Mouse (Mus musculus) forelimb bud, embryonic 11.5 days (tissue): Measurements from ENCODE around the gene Ppm1h.

Experiments
- DNase-seq: peaks from one replicate; pipeline ENCODE4 v3.0.0-alpha.2; 2012; ENCODE audit warnings: low read depth, low spot score

Ppm1h gene

DNA sequence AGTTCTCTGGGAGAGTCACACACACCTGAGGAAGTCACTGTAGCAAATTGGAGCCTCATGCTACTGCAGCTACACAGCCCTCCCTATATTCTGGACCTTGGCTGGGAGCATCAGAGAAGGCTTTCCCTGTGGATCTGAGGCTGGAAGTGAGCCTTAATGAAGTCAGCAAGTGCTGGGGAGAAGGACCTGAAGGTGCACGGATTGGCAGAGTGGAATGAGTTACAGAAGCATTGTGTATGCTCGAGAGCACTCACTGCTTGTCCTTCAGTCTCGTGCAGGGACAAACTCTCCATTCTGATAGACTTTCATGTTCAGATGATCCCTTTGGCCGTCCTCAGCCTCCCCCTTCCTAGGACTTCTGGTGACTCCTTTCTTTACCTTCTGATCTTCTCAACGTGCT, 26.3 kb downstream of the Ppm1h start:
- no peak for DNase-seq

DNA sequence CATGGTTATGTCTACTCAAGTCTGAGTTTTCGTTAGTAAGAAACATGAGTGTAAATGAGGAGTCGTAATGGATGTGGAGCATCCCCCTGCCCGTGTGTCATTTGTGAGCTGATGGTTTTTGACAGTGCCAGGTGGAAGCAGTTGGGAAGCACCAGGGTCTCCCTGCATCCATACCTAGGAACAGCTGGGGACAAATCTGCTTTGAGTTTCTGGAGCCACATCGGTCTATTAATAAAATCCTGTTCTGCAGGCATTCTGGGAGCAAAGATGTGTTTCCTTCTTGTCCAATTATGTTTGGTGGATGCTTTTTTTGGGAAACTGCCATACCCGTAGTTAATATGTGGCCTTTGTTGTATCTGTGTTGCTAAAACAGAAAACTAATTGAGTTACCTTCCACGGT, 26.9 kb downstream of the Ppm1h start:
- no peak for DNase-seq

DNA sequence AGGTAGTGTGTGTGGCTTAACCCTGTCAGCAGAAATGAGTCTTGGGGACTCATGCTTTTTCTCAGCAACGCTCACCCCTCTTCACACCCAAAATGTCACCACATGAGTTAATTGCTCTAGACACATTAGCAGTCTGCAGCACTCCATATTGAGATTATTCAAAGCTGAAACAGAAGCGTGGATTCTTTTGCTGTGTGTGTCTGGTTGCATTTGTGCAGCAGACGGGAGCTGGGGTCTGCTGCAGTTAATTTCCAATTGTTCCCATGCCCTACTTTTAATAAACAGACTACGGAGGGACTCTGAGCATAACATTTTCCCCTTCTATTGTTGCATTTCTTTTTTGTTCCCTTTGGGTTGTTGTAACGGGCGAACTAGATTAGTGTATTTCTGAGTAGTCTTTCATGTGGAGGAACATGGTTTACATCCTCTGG, 32.8 kb downstream of the Ppm1h start:
- no peak for DNase-seq

DNA sequence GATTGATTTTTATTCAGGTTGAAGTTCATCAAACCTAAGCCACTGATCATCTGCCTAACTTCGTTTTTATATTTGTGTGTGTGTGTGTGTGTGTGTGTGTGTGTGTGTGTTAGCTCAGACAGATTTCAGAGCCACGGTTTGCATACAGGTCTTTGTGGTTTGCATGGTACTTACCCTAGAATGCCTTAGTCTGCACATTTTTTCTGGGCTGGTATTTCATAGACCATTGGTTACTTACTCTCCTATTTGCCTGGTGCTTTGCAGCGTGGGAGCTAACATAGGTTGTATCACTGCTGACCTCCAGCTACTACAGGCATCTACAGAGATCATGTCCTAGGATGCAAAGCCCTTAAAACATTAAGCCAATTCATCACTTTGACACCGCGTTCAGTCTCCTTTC, 33.7 kb downstream of the Ppm1h start:
- DNase-seq = no peak

DNA sequence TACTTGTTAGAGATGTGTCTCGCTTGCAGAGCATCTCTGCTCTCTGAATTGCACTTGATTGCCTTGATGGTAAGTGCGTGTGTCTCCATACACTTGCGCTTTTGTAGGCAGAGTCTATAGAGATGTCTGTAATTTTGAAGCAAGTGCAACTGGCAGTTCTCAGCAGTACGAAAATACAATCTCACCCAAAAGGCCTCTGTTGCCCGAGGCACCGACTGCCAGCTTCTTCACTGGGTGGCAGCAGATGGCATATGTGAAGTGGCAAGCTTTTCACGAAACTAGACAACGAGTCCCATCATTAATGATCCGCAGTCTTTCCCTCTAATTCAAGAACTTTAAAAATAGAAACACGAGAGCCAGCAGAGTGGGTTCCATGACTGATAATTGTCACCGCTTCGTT, 37.3 kb downstream of the Ppm1h start:
- DNase-seq = no peak

DNA sequence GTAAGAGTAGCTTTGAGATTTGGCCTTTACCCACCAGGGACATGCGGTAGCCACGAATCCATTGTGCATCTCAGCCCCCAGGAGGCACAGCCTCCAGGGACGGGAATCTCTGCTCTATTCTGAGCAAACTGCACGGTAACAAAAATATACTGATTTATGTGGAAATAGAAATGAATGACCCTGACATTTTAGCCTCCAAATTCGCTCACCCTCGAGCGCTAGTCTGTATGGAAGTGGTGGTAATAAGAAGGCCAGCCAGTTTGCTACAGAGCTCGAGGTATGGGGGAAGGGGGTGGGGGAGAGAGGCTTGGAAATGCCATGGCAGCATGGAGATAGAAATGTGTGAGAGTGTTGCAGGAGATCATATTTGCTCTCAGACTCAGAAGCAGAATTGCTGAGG, 37.7 kb downstream of the Ppm1h start:
- DNase-seq = no peak

DNA sequence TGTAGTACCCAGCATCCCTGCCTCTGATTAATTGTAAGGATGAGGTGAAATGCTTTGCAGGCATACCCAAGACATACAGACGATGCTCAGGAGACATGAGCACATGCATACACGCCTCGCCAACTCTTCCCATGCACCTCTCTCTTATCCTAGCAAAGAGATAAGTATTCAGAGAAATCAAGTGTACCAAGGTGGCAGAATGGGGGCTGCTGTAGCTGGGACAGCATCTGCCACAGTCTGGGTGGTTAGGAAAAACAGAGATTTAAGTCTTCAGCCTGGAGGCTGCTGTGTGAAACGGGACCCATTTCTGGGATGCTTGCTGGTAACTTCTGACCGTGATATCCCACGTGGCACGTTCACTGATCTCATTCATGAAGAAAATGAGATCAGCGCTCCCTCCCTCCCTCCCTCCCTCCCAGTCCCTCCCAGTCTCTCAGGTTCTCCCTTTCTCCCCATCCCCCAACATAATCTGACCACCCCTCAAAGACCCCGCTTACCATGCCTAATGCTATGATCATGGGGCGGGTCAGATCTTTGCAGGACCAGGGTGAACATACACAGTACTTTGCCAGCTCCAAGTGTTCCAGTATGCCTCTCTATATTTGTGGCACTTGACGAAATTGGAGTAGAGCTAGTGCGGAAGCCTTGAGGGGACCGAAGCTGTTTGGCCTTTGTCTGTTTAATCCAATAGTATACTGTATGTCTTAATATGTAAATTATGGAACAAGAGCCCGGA, 38.3 kb downstream of the Ppm1h start:
- no peak for DNase-seq

DNA sequence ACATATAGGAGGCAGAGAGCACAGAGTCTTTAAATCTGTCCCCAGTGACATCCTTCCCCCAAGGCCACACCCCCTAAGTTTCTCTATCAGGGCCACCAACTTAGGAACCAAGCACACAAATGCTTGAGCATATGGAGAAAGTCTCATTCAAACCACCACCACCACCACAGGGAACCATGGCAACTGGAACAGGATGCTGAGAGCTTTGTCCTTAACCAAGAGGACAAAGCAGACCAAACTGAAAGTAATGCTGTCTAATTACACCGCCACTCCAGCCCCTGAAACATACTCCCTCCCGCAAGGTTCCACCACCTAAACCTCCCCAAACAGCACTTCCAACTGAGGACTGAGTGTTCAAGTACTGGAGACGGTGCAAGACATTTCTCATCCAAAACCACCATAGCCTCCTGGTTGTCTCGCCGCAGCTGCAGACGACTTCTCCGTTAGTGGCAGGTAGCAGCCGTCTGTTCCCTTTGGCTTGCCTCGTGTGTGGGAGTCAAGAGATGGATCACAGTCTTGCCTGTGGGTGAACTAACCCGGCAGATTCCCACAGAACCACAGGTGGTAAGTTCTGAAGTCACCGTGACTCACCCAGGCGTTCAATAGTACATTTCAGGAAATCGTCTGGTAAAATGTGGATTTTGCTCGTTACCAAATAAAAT, 39.3 kb downstream of the Ppm1h start:
- DNase-seq = no peak

DNA sequence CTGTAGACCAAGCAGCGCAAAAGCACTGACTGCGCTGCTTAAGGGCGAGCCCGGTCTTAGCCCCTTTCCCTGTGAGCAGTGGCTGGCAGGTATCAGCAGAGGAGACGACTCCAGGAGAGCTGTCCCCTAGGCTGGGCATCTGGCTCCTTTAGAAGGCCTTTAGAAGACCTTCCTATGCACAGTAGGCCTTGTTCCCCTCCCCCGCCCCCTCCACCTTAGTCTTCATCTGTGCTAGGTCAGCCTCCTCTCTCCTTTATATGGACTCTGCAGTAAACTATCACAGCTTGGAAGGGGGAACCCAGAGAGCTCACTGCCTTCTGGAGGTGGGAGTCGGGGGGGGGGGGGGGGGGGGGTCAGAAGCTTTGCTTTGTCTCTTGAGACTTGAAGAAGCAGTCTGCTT, 40.4 kb downstream of the Ppm1h start:
- DNase-seq = no peak

DNA sequence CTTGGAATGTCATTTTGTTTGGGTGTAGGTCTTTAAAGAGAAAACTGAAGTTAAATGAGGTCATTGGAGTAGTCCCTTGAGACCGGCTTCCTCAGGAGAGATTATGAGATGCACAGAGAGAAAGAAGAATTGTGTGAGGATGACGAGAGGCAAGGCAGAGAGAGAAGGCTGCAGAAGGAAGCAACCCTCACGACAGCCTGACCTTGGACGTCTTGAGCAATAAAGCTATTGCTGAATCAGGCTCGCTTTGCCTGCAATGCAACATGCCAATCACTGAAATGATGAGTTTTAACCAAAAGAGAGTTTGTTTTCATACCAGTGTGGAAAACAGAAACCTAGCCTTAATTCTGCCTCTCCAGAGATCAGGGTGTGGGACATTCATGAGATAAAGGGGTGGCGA, 43.5 kb downstream of the Ppm1h start:
- no peak for DNase-seq

DNA sequence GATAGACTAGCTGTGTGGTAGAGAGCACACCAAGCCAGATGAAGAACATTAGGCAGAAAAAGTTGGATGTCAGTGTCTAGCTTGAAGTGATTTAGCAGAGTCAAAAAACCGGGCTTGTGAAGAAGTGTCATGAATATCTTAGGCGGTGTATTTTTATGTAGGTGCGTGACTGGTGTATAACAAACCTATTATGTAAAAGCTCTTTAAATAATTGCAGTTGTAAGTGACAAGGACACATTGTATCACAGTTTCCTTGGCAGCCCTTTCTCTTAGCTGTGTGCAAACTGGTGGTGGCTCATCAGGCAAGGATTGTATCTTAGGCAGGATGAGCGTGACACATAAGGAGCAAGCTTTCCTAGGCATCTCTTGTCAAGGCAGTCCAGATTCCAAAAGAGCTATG, 46.1 kb downstream of the Ppm1h start:
- no peak for DNase-seq

DNA sequence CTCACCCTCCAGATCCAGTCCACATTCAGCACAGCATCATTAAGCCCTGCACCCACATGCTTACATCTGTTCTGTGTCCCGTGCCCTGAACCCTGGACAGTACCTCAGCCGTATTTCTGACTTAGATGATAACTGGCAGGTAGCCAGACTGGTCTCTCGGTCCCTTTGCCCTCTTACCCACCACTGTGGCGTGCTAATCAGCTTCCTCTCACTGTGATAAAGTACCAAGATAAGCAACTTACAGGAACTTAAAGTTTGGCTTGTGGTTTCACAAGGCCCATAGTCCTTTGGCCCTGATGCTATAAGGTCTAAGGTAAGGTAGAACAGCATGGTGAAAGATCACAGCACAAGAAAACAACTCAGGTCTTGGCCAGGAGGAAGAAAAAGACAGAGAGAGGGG, 48.7 kb downstream of the Ppm1h start:
- DNase-seq = no peak

DNA sequence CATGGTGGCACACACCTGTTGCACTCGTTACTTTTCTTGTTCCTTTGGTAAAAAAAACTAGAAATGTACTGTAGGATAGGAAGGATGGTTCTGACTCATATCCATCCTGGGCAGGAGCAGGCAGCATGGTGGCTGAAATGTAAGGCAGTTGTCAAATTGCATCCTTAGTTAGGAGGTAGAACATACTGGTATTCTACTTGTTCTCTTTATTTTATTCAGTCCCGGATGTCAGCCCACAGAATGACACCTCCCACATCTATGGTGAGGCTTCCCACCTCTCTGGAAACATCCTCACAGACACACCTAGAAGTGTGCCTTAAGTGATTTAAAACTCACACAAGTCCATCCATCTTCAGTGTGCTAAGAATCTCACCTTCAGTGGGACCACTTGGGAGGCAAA, 49.6 kb downstream of the Ppm1h start:
- DNase-seq = no peak

DNA sequence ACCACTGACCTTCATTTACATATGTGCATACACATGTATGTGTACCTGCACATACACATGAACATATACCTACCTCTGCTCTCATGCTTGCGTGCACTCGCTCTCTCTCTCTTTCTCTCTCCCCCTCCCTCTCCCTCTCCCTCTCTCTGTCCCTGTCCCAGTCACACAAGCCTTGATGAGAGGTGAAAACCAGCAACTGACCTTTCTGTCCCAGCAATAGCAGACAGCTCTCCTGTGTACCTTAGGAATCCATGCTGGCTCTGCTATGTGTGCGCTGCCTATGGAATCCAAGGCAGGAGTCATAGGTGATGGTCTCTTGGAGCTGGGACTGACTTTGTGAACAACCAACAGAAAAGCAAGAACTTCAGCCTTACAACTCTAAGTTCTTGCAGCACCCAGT, 53.6 kb downstream of the Ppm1h start:
- DNase-seq = no peak

DNA sequence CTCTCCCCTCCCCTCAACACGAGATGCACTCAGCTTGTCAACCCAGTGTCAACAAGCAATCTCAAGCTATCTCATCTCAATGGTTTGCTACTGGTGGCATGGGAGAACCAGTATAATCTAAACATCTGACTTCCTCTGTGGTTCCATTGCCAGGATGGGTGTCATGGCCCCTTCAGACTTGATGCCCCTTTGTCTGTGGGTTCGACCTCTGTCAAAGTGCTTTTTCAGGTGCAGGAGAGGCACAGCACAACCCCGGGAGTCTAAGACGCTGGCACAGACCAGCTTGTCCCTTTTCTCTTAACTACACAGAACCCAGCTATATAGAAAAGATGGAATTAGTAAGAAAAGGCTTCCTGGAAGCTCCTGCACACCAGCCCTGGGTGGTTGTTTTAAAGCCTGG, 56.0 kb downstream of the Ppm1h start:
- DNase-seq = no peak

DNA sequence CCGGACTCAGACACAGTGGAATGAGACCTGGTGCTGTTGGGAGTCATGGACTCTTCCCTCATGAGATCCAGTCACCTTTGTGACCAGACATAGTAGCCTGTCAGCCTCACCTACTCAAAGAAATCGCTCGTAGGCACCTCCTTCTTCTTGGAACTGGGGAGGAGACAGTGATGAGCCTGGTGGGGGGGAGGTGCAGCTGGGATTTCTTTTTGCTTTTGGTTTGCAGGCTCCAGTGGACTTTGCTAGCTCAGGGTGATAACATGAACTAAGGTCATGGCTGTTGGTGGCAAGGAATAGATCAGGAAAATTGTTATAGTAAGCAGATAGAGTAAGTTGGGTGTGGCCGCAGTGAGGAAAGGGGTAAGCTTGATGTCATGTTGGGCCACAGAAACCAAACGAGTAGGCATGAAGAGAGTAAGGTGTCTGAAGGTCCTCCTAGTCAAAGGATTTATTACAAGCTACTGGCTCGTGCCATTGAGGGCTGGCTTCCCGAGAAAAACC, 56.8 kb downstream of the Ppm1h start:
- DNase-seq = no peak

DNA sequence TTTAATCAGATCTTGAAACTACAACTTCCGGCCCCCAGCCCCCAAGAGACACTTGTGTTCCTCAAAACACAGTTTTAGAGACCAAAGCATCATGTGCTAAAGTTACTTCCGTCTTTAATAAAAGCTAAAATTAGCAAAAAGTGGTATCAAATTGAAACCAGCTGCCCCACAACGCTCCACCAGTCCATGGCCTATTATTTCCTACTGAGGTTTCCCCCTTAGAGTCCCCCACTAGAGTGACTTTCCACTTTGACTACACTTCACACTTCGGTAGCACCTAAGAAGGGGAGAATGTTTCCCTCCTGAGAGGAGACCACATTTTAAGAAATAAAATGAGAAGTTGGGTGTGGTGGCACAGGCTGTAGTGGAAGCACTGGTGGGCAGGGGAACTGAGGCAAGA, 58.3 kb downstream of the Ppm1h start:
- no peak for DNase-seq

DNA sequence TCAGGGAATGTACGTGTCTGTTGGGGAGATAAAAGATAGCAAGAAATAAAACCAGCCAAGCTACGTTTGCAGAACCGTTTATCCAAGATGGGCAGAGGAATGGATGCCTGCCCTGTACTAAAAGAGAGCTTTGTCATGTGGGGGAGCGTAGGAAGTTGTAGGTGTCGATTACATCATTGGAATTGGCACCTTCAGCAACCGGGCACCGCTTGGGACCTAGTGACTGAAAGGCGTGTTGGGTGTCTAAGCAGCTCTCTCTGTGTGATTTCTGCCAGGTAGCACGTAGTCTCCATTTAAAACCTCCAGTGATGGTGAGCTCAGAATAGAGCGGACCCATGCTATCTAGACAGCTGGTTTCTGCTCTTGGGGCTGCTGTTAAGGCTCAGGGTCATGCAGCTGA, 60.0 kb downstream of the Ppm1h start:
- no peak for DNase-seq

DNA sequence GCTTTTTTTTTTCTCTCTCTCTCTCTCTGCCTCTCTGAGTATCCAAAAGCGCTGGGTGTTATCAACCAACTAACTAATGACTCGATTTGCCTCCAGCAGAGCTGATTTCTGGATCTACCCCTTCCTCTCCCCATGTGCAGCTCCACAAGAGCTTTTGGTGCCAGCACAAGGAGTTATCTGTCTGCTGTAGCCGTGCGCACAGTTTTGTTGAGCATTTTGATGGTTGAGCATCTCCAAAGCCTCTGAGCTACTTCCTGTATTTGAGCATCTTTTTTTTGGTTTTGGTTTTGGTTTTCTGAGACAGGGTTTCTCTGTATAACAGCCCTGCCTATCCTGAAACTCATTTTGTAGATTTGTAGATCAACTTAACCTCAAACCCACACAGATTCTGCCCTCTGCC, 60.5 kb downstream of the Ppm1h start:
- no peak for DNase-seq

DNA sequence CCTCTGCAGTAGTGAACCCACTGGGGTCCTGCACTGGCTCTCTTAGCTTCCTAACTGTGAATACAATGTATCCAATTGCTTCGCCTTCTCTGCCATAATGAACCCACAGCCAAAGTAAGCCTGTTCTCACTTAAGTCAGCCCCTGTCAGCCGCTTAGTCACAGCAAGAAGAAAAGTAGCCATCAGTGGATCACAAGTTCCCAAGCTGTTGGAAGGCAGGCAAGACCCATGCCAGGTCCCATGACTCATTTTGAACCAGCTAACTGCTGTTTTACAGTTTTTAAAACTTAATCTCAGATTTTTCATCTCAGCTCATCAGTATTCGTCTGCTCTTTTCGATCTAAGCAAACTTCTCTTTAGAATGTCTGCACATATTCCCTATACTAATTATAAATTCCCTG, 61.6 kb downstream of the Ppm1h start:
- no peak for DNase-seq

DNA sequence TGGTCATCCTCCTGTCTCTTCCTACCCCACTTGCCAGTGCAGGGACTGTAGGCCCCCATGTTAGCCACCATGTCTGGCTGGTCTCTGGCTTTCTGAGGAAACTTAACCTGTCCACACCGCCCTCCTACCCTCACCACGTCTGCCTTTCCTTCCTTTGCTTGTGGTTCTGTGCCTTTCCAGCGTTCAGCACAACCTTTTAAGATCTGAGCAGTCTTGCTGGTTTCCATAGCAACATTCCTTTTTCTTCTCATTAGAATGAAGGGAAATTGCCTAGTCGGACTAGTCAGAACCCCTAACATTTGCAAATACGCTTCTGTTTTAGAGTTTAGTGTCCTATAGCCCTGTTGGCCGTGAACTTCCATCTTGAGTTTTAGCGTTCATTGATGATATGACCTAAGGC, 62.6 kb downstream of the Ppm1h start:
- DNase-seq = no peak

DNA sequence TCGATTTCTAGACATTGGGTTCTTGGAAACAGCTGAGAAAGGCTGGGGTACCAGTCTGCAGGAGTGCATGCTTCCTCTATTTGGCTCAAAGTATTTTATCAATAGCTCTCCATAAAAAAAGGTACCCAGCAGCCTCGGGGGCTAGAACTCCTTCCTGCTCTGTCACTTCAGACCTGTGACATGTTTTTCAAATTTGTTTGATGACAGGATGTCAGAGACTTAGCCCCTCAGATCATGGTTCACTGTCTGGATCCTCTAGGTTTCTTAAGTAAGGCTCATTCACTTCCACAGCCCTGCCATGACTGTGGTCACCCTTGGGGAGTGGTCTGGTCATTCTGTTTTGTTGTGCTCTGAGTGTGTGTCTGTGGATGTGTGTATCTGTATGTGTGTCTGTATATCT, 63.6 kb downstream of the Ppm1h start:
- no peak for DNase-seq

DNA sequence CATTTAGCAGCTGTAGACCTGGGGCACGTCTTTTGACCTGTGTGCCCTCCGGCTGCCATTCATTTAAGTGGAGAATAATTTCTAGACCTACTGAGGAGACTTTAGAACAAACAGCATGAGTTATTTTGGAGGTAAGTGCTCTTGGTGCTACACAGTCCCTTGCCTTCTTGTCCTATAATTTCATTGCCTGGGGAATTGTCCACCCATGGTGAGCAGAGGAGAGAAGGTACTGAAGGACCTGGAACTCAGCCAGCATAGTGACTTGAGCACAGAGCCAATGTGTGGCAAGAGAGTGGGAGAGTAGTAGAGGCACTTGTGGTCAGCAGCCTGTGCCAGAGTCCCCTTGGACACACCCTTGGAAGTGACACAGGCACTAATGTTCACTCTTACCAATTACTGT, 64.8 kb downstream of the Ppm1h start:
- no peak for DNase-seq

DNA sequence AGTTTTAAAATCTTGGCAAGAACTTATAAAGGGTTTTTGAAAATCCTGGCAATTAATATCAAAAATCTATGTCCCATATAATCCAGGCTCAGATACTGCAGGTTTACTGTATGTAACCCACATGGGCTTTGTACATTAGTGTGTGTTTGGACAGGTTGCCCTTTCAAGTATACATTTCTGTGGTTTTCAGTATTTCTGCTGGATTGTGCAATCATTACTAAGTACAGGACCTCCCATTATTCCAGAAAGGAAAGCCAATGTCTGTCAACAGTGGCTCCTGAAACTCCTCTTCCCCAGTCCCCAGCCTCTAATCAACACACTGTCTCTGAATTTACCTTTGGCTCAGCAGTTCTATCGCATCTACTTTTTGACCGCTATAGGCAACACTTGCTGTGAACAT, 66.4 kb downstream of the Ppm1h start:
- DNase-seq = no peak
